Mouse (Mus musculus): ENCODE data around the gene Wasl.

DNA sequence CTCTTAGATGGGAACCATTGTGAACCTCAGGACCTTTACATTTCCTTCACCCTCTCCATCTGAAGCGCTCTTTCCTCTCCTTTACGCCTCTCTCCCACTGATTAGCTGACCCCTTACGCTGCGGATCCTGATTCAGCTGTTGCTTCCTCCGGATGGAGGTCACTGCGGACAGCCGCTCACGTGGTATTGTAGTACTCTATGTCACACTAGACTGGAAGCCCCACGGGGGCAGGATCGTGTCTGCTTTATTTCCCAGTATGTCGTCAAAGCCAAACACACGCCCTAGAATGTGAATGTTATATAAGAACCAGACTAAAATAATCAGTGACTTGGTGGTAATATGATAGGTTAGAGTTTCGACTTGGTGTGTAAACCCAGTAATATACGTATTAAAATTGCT lies 92.4 kb downstream of the Wasl start:
- TF ChIP-seq CTCF (IDR thresholded peaks at IDR 0.05; ENCODE audit: low read depth) (no peak), EP300 (IDR thresholded peaks at IDR 0.05; ENCODE audit: low read depth) (no peak)
